ENCODE assay signal across 9 mouse cellular contexts in the genomic region with DNA sequence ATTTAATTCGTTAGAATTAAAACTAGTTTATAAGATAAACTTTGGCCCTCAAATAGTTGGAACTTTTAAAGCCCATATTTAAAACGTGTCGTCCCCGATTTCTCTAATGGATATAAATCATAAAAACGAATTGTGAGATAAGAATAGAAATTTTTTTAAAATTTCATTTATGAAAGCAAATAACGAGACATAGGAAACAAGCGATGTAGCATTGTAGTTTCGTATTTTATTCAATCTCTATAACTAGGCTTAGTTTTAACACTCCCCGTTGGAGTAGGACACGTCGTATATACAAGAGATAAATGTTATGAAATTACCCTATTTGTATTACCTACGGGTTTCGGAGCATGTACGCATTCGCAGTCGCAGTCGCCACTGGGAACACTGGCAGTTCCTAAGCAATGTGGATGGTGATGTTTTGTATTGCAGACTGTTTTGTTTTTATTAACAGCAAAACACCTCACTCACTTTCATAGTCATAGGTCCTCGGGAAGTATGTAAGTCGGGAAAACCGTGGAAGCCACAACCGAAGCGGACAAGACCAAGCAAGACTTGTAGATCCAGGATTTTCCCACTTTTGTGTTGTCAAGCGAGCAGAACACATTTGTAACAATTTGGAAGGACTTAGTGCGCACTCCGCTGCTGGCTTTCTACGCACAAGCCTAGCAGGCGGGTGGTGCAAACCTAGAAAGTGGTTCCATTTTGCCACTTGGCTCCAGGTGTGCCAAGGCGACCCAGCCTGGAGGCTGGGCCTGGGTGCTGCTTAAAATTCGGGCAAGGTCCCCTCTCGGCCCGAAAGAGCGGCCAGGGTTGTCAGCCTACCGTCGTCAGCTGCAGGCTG. TPM values are rescaled to one million over a fixed set of nuclear protein-coding genes. Genes with fewer than 3 reads are reported as not detected.
DNase-seq lines count a peak whose midpoint lies in the region; ATAC-seq and TF ChIP-seq lines count a peak whose summit lies in the region.
"Had no signal": no experiment of that assay in that cellular context is flagged by ENCODE, and none has a peak within 500 bp of the region (broad histone marks: within the 10 kb centered on the region; RNA-seq: fewer than 3 reads in every experiment).

No protein-coding gene starts in this region.

- H3K27ac ChIP-seq in lung, embryonic 16.5 days (ENCODE audit: low read length) = no peak overlapping the region
- no peak overlapping the region for H3K27ac ChIP-seq in forebrain, embryonic 11.5 days (ENCODE audit: low read depth, low read length)
- no peak overlapping the region for H3K27ac ChIP-seq in kidney, postnatal 0 days

- ATAC-seq in lung, embryonic 16.5 days (ENCODE audit: low read depth) = no peak
- ATAC-seq in forebrain, embryonic 11.5 days (replicated peaks; ENCODE audit: low FRiP score) = no peak
- no peak for ATAC-seq in kidney, postnatal 0 days (replicated peaks; ENCODE audit: low FRiP score, low read depth)

- H3K9ac ChIP-seq in lung, embryonic 16.5 days (ENCODE audit: low read length) = no peak overlapping the region
- no peak overlapping the region for H3K9ac ChIP-seq in forebrain, embryonic 11.5 days (ENCODE audit: low read length)
- H3K9ac ChIP-seq in kidney, postnatal 0 days (ENCODE audit: low read depth, low read length) = no peak overlapping the region

- H3K27me3 ChIP-seq in lung, embryonic 16.5 days (ENCODE audit: control insufficient read depth, insufficient read depth, low read depth, low read length) = peaks cover 79% of the 10 kb centered on the region
- H3K27me3 ChIP-seq in forebrain, embryonic 11.5 days (ENCODE audit: control insufficient read depth, insufficient read depth, low read length) = peaks cover 68% of the 10 kb centered on the region
- H3K27me3 ChIP-seq in kidney, postnatal 0 days (ENCODE audit: insufficient read depth, low read length) = peaks cover 67% of the 10 kb centered on the region

- DNase-seq in lung, adult 18-20 months = no peak
- peak; percentile 73 for DNase-seq in forebrain, embryonic 11.5 days (ENCODE audit: low spot score)
- DNase-seq in kidney, postnatal 0 days (ENCODE audit: low spot score) = no peak
- DNase-seq in retina, postnatal 1 day = peak; percentile 55
- no peak for DNase-seq in B cell, adult 2 months
- DNase-seq in left cerebral cortex, adult 18-20 months (ENCODE audit: low spot score in 2 of 2) = no peak
- DNase-seq in thymus, postnatal 4 days = no peak

- H3K9me3 ChIP-seq in lung, embryonic 16.5 days (ENCODE audit: control insufficient read depth, low read length) = no peaks in the 10 kb centered on the region
- no peaks in the 10 kb centered on the region for H3K9me3 ChIP-seq in forebrain, embryonic 11.5 days (ENCODE audit: control insufficient read depth, low read length)
- no peaks in the 10 kb centered on the region for H3K9me3 ChIP-seq in kidney, postnatal 0 days (replicated peaks; ENCODE audit: low read length)

- H3K4me2 ChIP-seq in lung, embryonic 16.5 days (ENCODE audit: low read depth, low read length) = peak overlapping the region; percentile 57; the same call in 1 of the 2 replicates
- peak overlapping the region; percentile 71 for H3K4me2 ChIP-seq in forebrain, embryonic 11.5 days (ENCODE audit: low read depth, low read length, severe bottlenecking)
- H3K4me2 ChIP-seq in kidney, postnatal 0 days (ENCODE audit: low read length) = no peak overlapping the region

- H3K4me3 ChIP-seq in lung, embryonic 16.5 days (ENCODE audit: low read length) = peak overlapping the region; percentile 43
- H3K4me3 ChIP-seq in forebrain, embryonic 11.5 days (ENCODE audit: low read depth, low read length) = peak overlapping the region; percentile 38
- H3K4me3 ChIP-seq in kidney, postnatal 0 days (replicated peaks; ENCODE audit: low read depth, low read length) = peak overlapping the region; percentile 35

- 4% methylated on average over 34 of the region's 34 CpGs for whole genome bisulfite sequencing in lung, embryonic 16.5 days
- WGBS in forebrain, embryonic 11.5 days = 2% methylated on average over 34 of the region's 34 CpGs
- 3% methylated on average over 34 of the region's 34 CpGs for WGBS in kidney, postnatal 0 days

- H3K36me3 ChIP-seq in lung, embryonic 16.5 days (ENCODE audit: control insufficient read depth, insufficient read depth, low read length) = no peaks in the 10 kb centered on the region
- no peaks in the 10 kb centered on the region for H3K36me3 ChIP-seq in forebrain, embryonic 11.5 days (ENCODE audit: control insufficient read depth, insufficient read depth, low read length)
- no peaks in the 10 kb centered on the region for H3K36me3 ChIP-seq in kidney, postnatal 0 days (ENCODE audit: insufficient read depth, low read length)

- peaks cover 16% of the 10 kb centered on the region for H3K4me1 ChIP-seq in lung, embryonic 16.5 days (replicated peaks; ENCODE audit: control insufficient read depth, insufficient read depth, low read length)
- peaks cover 12% of the 10 kb centered on the region for H3K4me1 ChIP-seq in forebrain, embryonic 11.5 days (replicated peaks; ENCODE audit: control insufficient read depth, insufficient read depth, low read length)
- peaks cover 15% of the 10 kb centered on the region; the same call in 1 of the 2 replicates for H3K4me1 ChIP-seq in kidney, postnatal 0 days (replicated peaks; ENCODE audit: insufficient read depth, low read length)

- TF ChIP-seq CTCF in kidney, postnatal 0 days (IDR thresholded peaks at IDR 0.05; ENCODE audit: low read depth) = no peak

RNA-seq across cellular contexts. Expression of gene Foxd4, which starts 2.0 kb away (rescaled TPM):
- not detected in 2 replicates for polyA plus RNA-seq in lung, embryonic 16.5 days (2015; fragmentation: Nextera tagmentation; extraction: Ambion mirVana)
- not detected in 2 replicates for polyA plus RNA-seq in forebrain, embryonic 11.5 days (2014; fragmentation: Nextera tagmentation; extraction: Ambion mirVana)
- polyA plus RNA-seq in kidney, postnatal 0 days (2015; fragmentation: Nextera tagmentation; extraction: Ambion mirVana) = not detected in 2 replicates
- not detected for total RNA-seq in left cerebral cortex, adult 18-20 months (2021)
- polyA plus RNA-seq: large intestine, adult 2 months had no signal

RNA-seq across cellular contexts. Expression of gene Gm10053, which starts 23.5 kb away (rescaled TPM):
- 175 and 190 TPM in 2 replicates for polyA plus RNA-seq in lung, embryonic 16.5 days (2015; fragmentation: Nextera tagmentation; extraction: Ambion mirVana)
- 243 and 249 TPM in 2 replicates for polyA plus RNA-seq in forebrain, embryonic 11.5 days (2014; fragmentation: Nextera tagmentation; extraction: Ambion mirVana)
- polyA plus RNA-seq in kidney, postnatal 0 days (2015; fragmentation: Nextera tagmentation; extraction: Ambion mirVana) = 458 and 466 TPM in 2 replicates
- 100 to 1,000 TPM; 185 to 209 TPM for total RNA-seq in left cerebral cortex, adult 18-20 months (2021)

RNA-seq across cellular contexts. Expression of gene Pgm5, which starts 37.3 kb away (rescaled TPM):
- 2.5 and 2.9 TPM in 2 replicates for polyA plus RNA-seq in lung, embryonic 16.5 days (2015; fragmentation: Nextera tagmentation; extraction: Ambion mirVana)
- 0.11 and 0.35 TPM in 2 replicates for polyA plus RNA-seq in forebrain, embryonic 11.5 days (2014; fragmentation: Nextera tagmentation; extraction: Ambion mirVana)
- 0.87 and 0.96 TPM in 2 replicates for polyA plus RNA-seq in kidney, postnatal 0 days (2015; fragmentation: Nextera tagmentation; extraction: Ambion mirVana)
- 1 to 10 TPM; 6.9 to 8.8 TPM for total RNA-seq in left cerebral cortex, adult 18-20 months (2021)

Comparison
In these comparisons a context has a peak if more than half of its experiments do, and no peak if none do; other contexts are left out.
1. DNase-seq: peak in forebrain, embryonic 11.5 days (single experiment) and retina, postnatal 1 day (single experiment); none in lung, adult 18-20 months (0 of 2), kidney, postnatal 0 days (single experiment), B cell, adult 2 months (0 of 2), left cerebral cortex, adult 18-20 months (0 of 2) and thymus, postnatal 4 days (single experiment).
2. Peak in every context shown above with its lines, with median percentiles within 50 percentile points of each other: H3K4me3 ChIP-seq.